Mouse (Mus musculus): Measurements from ENCODE around the gene Brd7. TPM values are rescaled to one million over a fixed set of nuclear protein-coding genes. Genes with fewer than 3 reads are reported as not detected.

The Brd7 gene
- polyA plus RNA-seq, 1 experiment: 55.2 TPM

DNA sequence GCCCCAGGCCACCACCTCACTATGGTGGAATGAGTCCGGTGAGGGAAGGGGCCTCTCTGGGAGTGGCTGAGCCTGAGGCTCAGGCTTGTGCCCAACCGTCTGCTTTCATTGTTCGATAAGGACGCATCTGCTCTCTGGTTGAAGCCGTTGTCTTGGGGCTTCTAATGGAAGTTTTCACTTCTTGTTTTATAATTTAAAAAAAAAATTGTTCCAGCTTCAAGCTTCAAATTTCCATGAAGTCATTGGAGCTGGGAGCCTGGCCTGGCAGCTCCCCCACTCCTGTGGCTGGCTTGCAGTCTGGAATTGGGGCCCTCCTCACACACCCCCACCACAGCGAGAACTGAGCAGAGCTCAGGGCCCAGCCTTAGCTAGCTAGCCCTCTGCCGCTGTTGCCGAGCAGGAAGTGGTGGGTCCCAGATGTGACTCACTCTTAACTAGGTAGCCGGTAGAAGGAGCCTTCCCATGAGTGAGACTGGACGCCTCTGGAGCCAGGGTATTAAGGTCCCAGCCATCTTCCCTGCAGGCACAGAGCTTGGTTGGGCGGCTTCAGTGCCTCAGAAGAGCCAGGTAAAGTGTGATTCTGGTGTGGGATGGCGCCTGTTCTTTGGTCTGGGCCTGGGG, 73.3 kb downstream of the Brd7 start:
- peak overlapping the region; percentile 72 for H3K27ac ChIP-seq (ENCODE audit: insufficient read depth, low read length)
- H3K4me1 ChIP-seq (ENCODE audit: control insufficient read depth, insufficient read depth, low read length): peaks cover 12% of the 10 kb centered on the region; the same call in 1 of the 2 replicates
- TF ChIP-seq POLR2A (IDR thresholded peaks at IDR 0.05; ENCODE audit: low read depth, low read length): peak; percentile 46; the same call in 1 of the 2 replicates
- no peak for TF ChIP-seq CTCF (IDR thresholded peaks at IDR 0.05; ENCODE audit: borderline replicate concordance, insufficient read depth, low read length)
- no peak overlapping the region for H3K4me3 ChIP-seq (ENCODE audit: insufficient read depth, low read length)

DNA sequence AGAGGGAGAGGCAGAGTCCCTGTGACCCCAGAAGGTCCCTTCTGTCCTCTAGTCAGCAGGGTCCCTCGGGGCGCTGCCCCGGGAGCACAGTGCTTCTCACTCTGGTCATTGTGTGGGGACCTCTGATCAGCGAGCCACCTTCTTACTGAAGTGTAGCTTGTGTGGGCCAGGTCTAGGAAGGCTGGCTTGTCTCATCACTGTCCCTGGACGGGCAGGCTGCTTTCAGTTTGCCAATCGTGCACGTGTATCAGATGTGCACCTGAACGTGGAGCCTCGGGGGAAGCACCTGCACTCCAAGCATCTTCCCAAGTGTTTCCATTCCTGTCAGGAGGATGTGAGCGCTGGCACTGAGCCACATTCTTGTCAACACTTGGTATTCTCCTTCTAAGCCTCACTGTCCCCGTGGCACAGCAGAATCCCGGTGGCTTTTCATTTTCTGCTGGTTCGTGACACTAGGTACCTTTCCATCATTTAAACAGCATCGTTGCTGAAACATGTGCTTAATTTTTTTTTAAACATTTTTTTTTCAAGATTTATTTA, 75.5 kb downstream of the Brd7 start:
- TF ChIP-seq CTCF (IDR thresholded peaks at IDR 0.05; ENCODE audit: borderline replicate concordance, insufficient read depth, low read length) (no peak), POLR2A (IDR thresholded peaks at IDR 0.05; ENCODE audit: low read depth, low read length) (no peak)
- Histone ChIP-seq H3K4me3 (ENCODE audit: insufficient read depth, low read length) (no peak overlapping the region), H3K4me1 (ENCODE audit: control insufficient read depth, insufficient read depth, low read length) (peaks cover 12% of the 10 kb centered on the region; the same call in 1 of the 2 replicates)

DNA sequence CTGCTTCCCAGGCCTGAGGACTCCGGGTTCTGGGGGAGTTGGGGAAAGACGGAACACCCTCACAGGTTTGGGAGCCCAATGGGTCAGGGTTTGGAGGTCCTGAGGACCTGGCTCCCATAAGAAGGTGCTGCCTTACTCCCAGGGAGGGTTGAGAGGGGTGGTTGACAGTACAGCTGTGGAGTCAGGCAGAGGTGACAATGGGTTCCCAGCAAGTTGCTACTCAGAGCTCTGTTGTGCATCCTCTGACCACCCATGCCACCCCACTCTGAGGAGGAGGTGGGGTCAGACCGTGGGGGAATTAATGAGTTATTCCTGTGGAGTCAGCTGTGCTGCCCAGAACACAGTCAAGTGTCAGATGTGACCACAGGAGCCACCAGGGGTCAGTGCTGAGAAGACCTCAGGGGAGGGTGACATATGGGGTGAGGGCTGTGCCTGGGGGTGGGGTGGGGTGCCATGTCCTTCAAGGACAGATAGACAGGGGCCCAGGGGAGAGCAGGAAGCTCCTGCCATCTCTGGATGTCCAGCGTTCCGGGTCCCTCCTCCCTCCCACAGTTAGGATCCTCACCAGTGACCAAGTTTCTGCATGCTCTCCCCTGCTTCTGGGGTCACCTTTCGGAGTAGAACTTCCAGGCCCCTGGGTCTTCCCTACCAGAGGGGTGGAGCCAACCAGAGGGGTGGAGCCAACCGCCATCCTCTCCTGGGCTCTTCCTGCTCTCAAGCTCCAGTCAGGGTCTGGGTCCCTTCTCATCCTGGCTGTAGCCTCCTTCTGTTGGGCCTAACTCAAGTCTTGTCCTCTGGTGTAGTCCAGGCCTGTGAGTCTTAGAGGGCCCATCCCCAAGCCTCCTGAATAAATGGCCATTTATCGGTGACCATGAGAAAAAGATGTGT, 76.3 kb downstream of the Brd7 start:
- Histone ChIP-seq H3K4me1 (ENCODE audit: control insufficient read depth, insufficient read depth, low read length) (peaks cover 12% of the 10 kb centered on the region; the same call in 1 of the 2 replicates), H3K27ac (ENCODE audit: insufficient read depth, low read length) (peak overlapping the region; percentile 53), H3K4me3 (ENCODE audit: insufficient read depth, low read length) (no peak overlapping the region)
- TF ChIP-seq POLR2A (IDR thresholded peaks at IDR 0.05; ENCODE audit: low read depth, low read length): no peak
- TF ChIP-seq CTCF (IDR thresholded peaks at IDR 0.05; ENCODE audit: borderline replicate concordance, insufficient read depth, low read length): peak; percentile 13; the same call in 1 of the 2 replicates

More for the DNA sequence above, 75.5 kb downstream of the Brd7 start:
- no peak overlapping the region for H3K27ac ChIP-seq (ENCODE audit: insufficient read depth, low read length)

DNA sequence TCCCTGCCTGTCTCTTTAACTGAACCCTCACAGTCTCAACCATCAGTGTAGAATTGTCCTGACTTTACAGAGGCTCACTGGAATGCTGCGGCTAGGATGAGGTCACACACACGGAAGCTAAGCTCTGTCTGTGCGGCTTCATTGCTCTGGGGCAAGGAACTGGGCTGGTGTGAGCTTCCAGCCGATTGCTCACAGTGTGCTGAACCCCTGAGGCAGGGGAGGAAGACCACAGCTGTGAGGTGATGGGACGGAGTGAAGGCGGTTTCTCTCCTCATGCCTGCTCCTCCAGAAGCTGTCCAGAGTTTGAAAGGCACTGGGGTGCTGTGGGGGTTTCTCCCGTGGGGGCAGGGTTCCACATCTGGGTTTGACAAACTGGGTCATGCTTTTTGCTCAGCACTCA, 77.3 kb downstream of the Brd7 start:
- Histone ChIP-seq H3K27ac (ENCODE audit: insufficient read depth, low read length) (peak overlapping the region; percentile 66), H3K4me3 (ENCODE audit: insufficient read depth, low read length) (no peak overlapping the region), H3K4me1 (ENCODE audit: control insufficient read depth, insufficient read depth, low read length) (peaks cover 12% of the 10 kb centered on the region; the same call in 1 of the 2 replicates)
- TF ChIP-seq POLR2A (IDR thresholded peaks at IDR 0.05; ENCODE audit: low read depth, low read length) (0 out of 2 replicates have a peak, but pooled peaks have one; percentile 44), CTCF (IDR thresholded peaks at IDR 0.05; ENCODE audit: borderline replicate concordance, insufficient read depth, low read length) (no peak)

DNA sequence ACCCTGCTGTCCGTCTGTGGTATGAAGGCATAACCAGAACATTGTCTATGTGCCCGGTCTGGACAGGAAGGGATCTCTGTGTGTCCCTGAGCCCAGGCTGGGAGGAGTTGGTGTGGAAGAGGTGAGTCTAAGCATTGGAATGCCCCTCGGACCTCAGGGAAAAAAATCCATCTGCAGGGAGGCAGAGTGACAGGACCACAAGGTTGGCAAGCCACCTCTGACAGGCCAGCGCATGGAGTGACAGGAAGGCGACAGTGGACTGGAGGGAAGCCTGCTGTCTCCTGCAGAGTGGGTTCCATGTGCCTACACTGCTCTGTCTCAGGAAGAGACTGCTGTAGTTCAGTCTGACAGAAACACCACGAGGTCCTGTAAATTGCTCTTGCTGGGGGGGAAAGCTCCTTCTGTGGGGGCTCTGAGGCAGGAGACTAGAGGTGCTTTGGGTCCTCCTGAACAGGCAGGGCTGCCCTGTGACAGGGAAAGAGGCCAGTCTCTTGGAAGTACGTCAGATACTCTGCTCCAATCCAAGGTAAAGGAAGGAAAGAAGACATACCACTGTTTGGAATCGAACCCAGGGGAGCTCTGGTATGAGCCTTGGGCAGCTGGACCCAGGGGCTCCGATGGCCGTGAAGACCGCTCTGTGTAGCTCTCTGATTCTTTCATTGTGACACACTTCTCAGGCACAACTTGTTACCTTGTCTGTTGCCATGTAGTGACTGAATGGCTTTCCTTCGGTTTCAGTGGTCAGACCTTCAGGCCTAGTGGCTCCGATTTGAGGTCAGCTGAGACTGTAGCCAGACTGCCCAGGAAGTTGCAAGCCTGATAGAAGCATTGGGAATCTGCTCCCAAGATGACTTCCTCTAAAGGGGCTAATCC, 78.5 kb downstream of the Brd7 start:
- Histone ChIP-seq H3K27ac (ENCODE audit: insufficient read depth, low read length) (peak overlapping the region; percentile 32), H3K4me1 (ENCODE audit: control insufficient read depth, insufficient read depth, low read length) (peaks cover 14% of the 10 kb centered on the region), H3K4me3 (ENCODE audit: insufficient read depth, low read length) (no peak overlapping the region)
- TF ChIP-seq CTCF (IDR thresholded peaks at IDR 0.05; ENCODE audit: borderline replicate concordance, insufficient read depth, low read length) (no peak), POLR2A (IDR thresholded peaks at IDR 0.05; ENCODE audit: low read depth, low read length) (no peak)

- H3K4me3 ChIP-seq (ENCODE audit: insufficient read depth, low read length): no peak overlapping the region
- TF ChIP-seq CTCF (IDR thresholded peaks at IDR 0.05; ENCODE audit: borderline replicate concordance, insufficient read depth, low read length) (no peak), POLR2A (IDR thresholded peaks at IDR 0.05; ENCODE audit: low read depth, low read length) (no peak)
- H3K4me1 ChIP-seq (ENCODE audit: control insufficient read depth, insufficient read depth, low read length): peaks cover 7% of the 10 kb centered on the region
- H3K27ac ChIP-seq (ENCODE audit: insufficient read depth, low read length): peak overlapping the region; percentile 45; the same call in 1 of the 2 replicates
Observed at GRCm38 (mm10) chr8:88282684-88283083, 79.3 kb downstream of the Brd7 start.

Other genes with a start within 250 kb of the Brd7 start
- 62.6 and 65.7 TPM in 2 replicates for gene Cnep1r1, start 243.4 kb downstream of the Brd7 start, polyA plus RNA-seq (2011; ENCODE audit: insufficient read length, low read depth, missing spikeins)
- 42.2 and 53.1 TPM in 2 replicates for gene Heatr3, start 224.3 kb downstream of the Brd7 start, polyA plus RNA-seq (2011; ENCODE audit: insufficient read length, low read depth, missing spikeins)
- gene Tent4b, start 163.0 kb downstream of the Brd7 start, polyA plus RNA-seq (2011; ENCODE audit: insufficient read length, low read depth, missing spikeins): 20.6 and 22.3 TPM in 2 replicates
- 13.3 and 16.1 TPM in 2 replicates for gene Adcy7, start 89.8 kb downstream of the Brd7 start, polyA plus RNA-seq (2011; ENCODE audit: insufficient read length, low read depth, missing spikeins)
- 2.8 and 12.8 TPM in 2 replicates for gene Nkd1, start 159.2 kb upstream of the Brd7 start, polyA plus RNA-seq (2011; ENCODE audit: insufficient read length, low read depth, missing spikeins)